Mouse (Mus musculus): ENCODE data around the gene Tes. TPM values are rescaled to one million over a fixed set of nuclear protein-coding genes. Genes with fewer than 3 reads are reported as not detected.

Tes gene
- polyA plus RNA-seq, 1 experiment from 2014 or later: 144 TPM

GRCm38 (mm10) chr6:17082238-17082637, 17.3 kb downstream of the Tes start:
- H3K4me1 ChIP-seq (ENCODE audit: control insufficient read depth, insufficient read depth, low read length): peaks cover 21% of the 10 kb centered on the region; the same call in 1 of the 2 replicates
- 54% methylated on average over 4 of the region's 4 CpGs for WGBS
- no peaks in the 10 kb centered on the region for H3K27me3 ChIP-seq (ENCODE audit: control insufficient read depth, insufficient read depth, low read length)
- H3K9me3 ChIP-seq (ENCODE audit: control insufficient read depth, low read depth, low read length): no peaks in the 10 kb centered on the region
- H3K27ac ChIP-seq (ENCODE audit: low read length): no peak overlapping the region
- no peak overlapping the region for H3K4me2 ChIP-seq (replicated peaks; ENCODE audit: low read depth, low read length)
- H3K9ac ChIP-seq (replicated peaks; ENCODE audit: low read depth, low read length): no peak overlapping the region
- no peak overlapping the region for H3K4me3 ChIP-seq (ENCODE audit: low read depth, low read length)
- ATAC-seq (ENCODE audit: insufficient number of reproducible peaks, insufficient read depth, low FRiP score, low read depth): no peak
- H3K36me3 ChIP-seq (ENCODE audit: control insufficient read depth, insufficient read depth, low read length): no peaks in the 10 kb centered on the region

GRCm38 (mm10) chr6:17082800-17083199, 17.9 kb downstream of the Tes start:
- H3K9me3 ChIP-seq (ENCODE audit: control insufficient read depth, low read depth, low read length): no peaks in the 10 kb centered on the region
- H3K36me3 ChIP-seq (ENCODE audit: control insufficient read depth, insufficient read depth, low read length): no peaks in the 10 kb centered on the region
- no peak for ATAC-seq (ENCODE audit: insufficient number of reproducible peaks, insufficient read depth, low FRiP score, low read depth)
- peaks cover 16% of the 10 kb centered on the region; the same call in 1 of the 2 replicates for H3K4me1 ChIP-seq (ENCODE audit: control insufficient read depth, insufficient read depth, low read length)
- no peak overlapping the region for H3K4me2 ChIP-seq (replicated peaks; ENCODE audit: low read depth, low read length)
- no peak overlapping the region for H3K9ac ChIP-seq (replicated peaks; ENCODE audit: low read depth, low read length)
- H3K27ac ChIP-seq (ENCODE audit: low read length): no peak overlapping the region
- whole genome bisulfite sequencing: 53% methylated on average over 5 of the region's 5 CpGs
- no peak overlapping the region for H3K4me3 ChIP-seq (ENCODE audit: low read depth, low read length)
- H3K27me3 ChIP-seq (ENCODE audit: control insufficient read depth, insufficient read depth, low read length): no peaks in the 10 kb centered on the region

- H3K4me2 ChIP-seq (replicated peaks; ENCODE audit: low read depth, low read length): no peak overlapping the region
- no peaks in the 10 kb centered on the region for H3K9me3 ChIP-seq (ENCODE audit: control insufficient read depth, low read depth, low read length)
- H3K27me3 ChIP-seq (ENCODE audit: control insufficient read depth, insufficient read depth, low read length): no peaks in the 10 kb centered on the region
- H3K9ac ChIP-seq (replicated peaks; ENCODE audit: low read depth, low read length): no peak overlapping the region
- no peak overlapping the region for H3K4me3 ChIP-seq (ENCODE audit: low read depth, low read length)
- WGBS: 68% methylated on average over 6 of the region's 6 CpGs
- peaks cover 2% of the 10 kb centered on the region; the same call in 1 of the 2 replicates for H3K4me1 ChIP-seq (ENCODE audit: control insufficient read depth, insufficient read depth, low read length)
- no peaks in the 10 kb centered on the region for H3K36me3 ChIP-seq (ENCODE audit: control insufficient read depth, insufficient read depth, low read length)
- H3K27ac ChIP-seq (ENCODE audit: low read length): no peak overlapping the region
- ATAC-seq (ENCODE audit: insufficient number of reproducible peaks, insufficient read depth, low FRiP score, low read depth): no peak
Observed at GRCm38 (mm10) chr6:17087485-17087884, 22.5 kb downstream of the Tes start.

- Histone ChIP-seq H3K27ac (ENCODE audit: low read length) (no peak overlapping the region), H3K9me3 (ENCODE audit: control insufficient read depth, low read depth, low read length) (no peaks in the 10 kb centered on the region), H3K27me3 (ENCODE audit: control insufficient read depth, insufficient read depth, low read length) (no peaks in the 10 kb centered on the region), H3K4me1 (ENCODE audit: control insufficient read depth, insufficient read depth, low read length) (0 out of 2 replicates have a peak, but pooled peaks cover 4% of the 10 kb centered on the region), H3K4me3 (ENCODE audit: low read depth, low read length) (no peak overlapping the region), H3K9ac (replicated peaks; ENCODE audit: low read depth, low read length) (no peak overlapping the region), H3K36me3 (ENCODE audit: control insufficient read depth, insufficient read depth, low read length) (peaks cover 19% of the 10 kb centered on the region), H3K4me2 (replicated peaks; ENCODE audit: low read depth, low read length) (no peak overlapping the region)
- ATAC-seq (ENCODE audit: insufficient number of reproducible peaks, insufficient read depth, low FRiP score, low read depth): no peak
- WGBS: 84% methylated on average over 8 of the region's 8 CpGs
Observed at GRCm38 (mm10) chr6:17097301-17097700, 32.4 kb downstream of the Tes start.

- Histone ChIP-seq H3K27me3 (ENCODE audit: control insufficient read depth, insufficient read depth, low read length) (no peaks in the 10 kb centered on the region), H3K36me3 (ENCODE audit: control insufficient read depth, insufficient read depth, low read length) (peaks cover 23% of the 10 kb centered on the region), H3K9me3 (ENCODE audit: control insufficient read depth, low read depth, low read length) (no peaks in the 10 kb centered on the region), H3K4me3 (ENCODE audit: low read depth, low read length) (no peak overlapping the region), H3K4me1 (ENCODE audit: control insufficient read depth, insufficient read depth, low read length) (no peaks in the 10 kb centered on the region), H3K9ac (replicated peaks; ENCODE audit: low read depth, low read length) (no peak overlapping the region), H3K27ac (ENCODE audit: low read length) (no peak overlapping the region), H3K4me2 (replicated peaks; ENCODE audit: low read depth, low read length) (no peak overlapping the region)
- 91% methylated on average over 9 of the region's 9 CpGs for WGBS
- ATAC-seq (ENCODE audit: insufficient number of reproducible peaks, insufficient read depth, low FRiP score, low read depth): no peak
Observed at GRCm38 (mm10) chr6:17098559-17098958, 33.6 kb downstream of the Tes start.

GRCm38 (mm10) chr6:17099477-17100130, 34.7 kb downstream of the Tes start:
- no peak overlapping the region for H3K9ac ChIP-seq (replicated peaks; ENCODE audit: low read depth, low read length)
- 86% methylated on average over 25 of the region's 25 CpGs for WGBS
- no peaks in the 10 kb centered on the region for H3K4me1 ChIP-seq (ENCODE audit: control insufficient read depth, insufficient read depth, low read length)
- H3K27me3 ChIP-seq (ENCODE audit: control insufficient read depth, insufficient read depth, low read length): no peaks in the 10 kb centered on the region
- ATAC-seq (ENCODE audit: insufficient number of reproducible peaks, insufficient read depth, low FRiP score, low read depth): no peak
- no peaks in the 10 kb centered on the region for H3K9me3 ChIP-seq (ENCODE audit: control insufficient read depth, low read depth, low read length)
- H3K4me2 ChIP-seq (replicated peaks; ENCODE audit: low read depth, low read length): no peak overlapping the region
- H3K36me3 ChIP-seq (ENCODE audit: control insufficient read depth, insufficient read depth, low read length): peaks cover 30% of the 10 kb centered on the region
- no peak overlapping the region for H3K4me3 ChIP-seq (ENCODE audit: low read depth, low read length)
- H3K27ac ChIP-seq (ENCODE audit: low read length): no peak overlapping the region

GRCm38 (mm10) chr6:17105714-17106113, 40.8 kb downstream of the Tes start:
- no peaks in the 10 kb centered on the region for H3K9me3 ChIP-seq (ENCODE audit: control insufficient read depth, low read depth, low read length)
- peaks cover 18% of the 10 kb centered on the region; the same call in 1 of the 2 replicates for H3K36me3 ChIP-seq (ENCODE audit: control insufficient read depth, insufficient read depth, low read length)
- no peak overlapping the region for H3K27ac ChIP-seq (ENCODE audit: low read length)
- 0 out of 2 replicates have a peak, but pooled peaks cover 2% of the 10 kb centered on the region for H3K4me1 ChIP-seq (ENCODE audit: control insufficient read depth, insufficient read depth, low read length)
- no peak for ATAC-seq (ENCODE audit: insufficient number of reproducible peaks, insufficient read depth, low FRiP score, low read depth)
- H3K4me3 ChIP-seq (ENCODE audit: low read depth, low read length): no peak overlapping the region
- H3K4me2 ChIP-seq (replicated peaks; ENCODE audit: low read depth, low read length): no peak overlapping the region
- H3K27me3 ChIP-seq (ENCODE audit: control insufficient read depth, insufficient read depth, low read length): no peaks in the 10 kb centered on the region
- no peak overlapping the region for H3K9ac ChIP-seq (replicated peaks; ENCODE audit: low read depth, low read length)

GRCm38 (mm10) chr6:17106493-17106892, 41.5 kb downstream of the Tes start:
- Histone ChIP-seq H3K4me2 (replicated peaks; ENCODE audit: low read depth, low read length) (no peak overlapping the region), H3K27ac (ENCODE audit: low read length) (no peak overlapping the region), H3K36me3 (ENCODE audit: control insufficient read depth, insufficient read depth, low read length) (peaks cover 13% of the 10 kb centered on the region; the same call in 1 of the 2 replicates), H3K27me3 (ENCODE audit: control insufficient read depth, insufficient read depth, low read length) (no peaks in the 10 kb centered on the region), H3K9ac (replicated peaks; ENCODE audit: low read depth, low read length) (no peak overlapping the region), H3K4me3 (ENCODE audit: low read depth, low read length) (no peak overlapping the region), H3K9me3 (ENCODE audit: control insufficient read depth, low read depth, low read length) (no peaks in the 10 kb centered on the region), H3K4me1 (ENCODE audit: control insufficient read depth, insufficient read depth, low read length) (0 out of 2 replicates have a peak, but pooled peaks cover 2% of the 10 kb centered on the region)
- no peak for ATAC-seq (ENCODE audit: insufficient number of reproducible peaks, insufficient read depth, low FRiP score, low read depth)
- 91% methylated on average over 5 of the region's 5 CpGs for WGBS

- Histone ChIP-seq H3K4me1 (ENCODE audit: control insufficient read depth, insufficient read depth, low read length) (0 out of 2 replicates have a peak, but pooled peaks cover 2% of the 10 kb centered on the region), H3K9me3 (ENCODE audit: control insufficient read depth, low read depth, low read length) (no peaks in the 10 kb centered on the region), H3K9ac (replicated peaks; ENCODE audit: low read depth, low read length) (no peak overlapping the region), H3K4me3 (ENCODE audit: low read depth, low read length) (no peak overlapping the region), H3K27me3 (ENCODE audit: control insufficient read depth, insufficient read depth, low read length) (no peaks in the 10 kb centered on the region), H3K36me3 (ENCODE audit: control insufficient read depth, insufficient read depth, low read length) (0 out of 2 replicates have a peak, but pooled peaks cover 5% of the 10 kb centered on the region), H3K4me2 (replicated peaks; ENCODE audit: low read depth, low read length) (no peak overlapping the region), H3K27ac (ENCODE audit: low read length) (no peak overlapping the region)
- 57% methylated on average over 4 of the region's 4 CpGs for WGBS
- no peak for ATAC-seq (ENCODE audit: insufficient number of reproducible peaks, insufficient read depth, low FRiP score, low read depth)
Observed at GRCm38 (mm10) chr6:17109204-17109603, 44.3 kb downstream of the Tes start.

All from stomach, embryonic 14.5 days (tissue).